Mouse (Mus musculus): Measurements from ENCODE around the gene Pi4kb. TPM values are rescaled to one million over a fixed set of nuclear protein-coding genes. Genes with fewer than 3 reads are reported as not detected.

Pi4kb gene
- polyA plus RNA-seq, 1 experiment from 2014 or later: 25.0 TPM

GRCm38 (mm10) chr3:94989159-94989761 lies 14.7 kb downstream of the Pi4kb start:
- 55% methylated on average over 9 of the region's 9 CpGs for WGBS
- no peaks in the 10 kb centered on the region for H3K4me1 ChIP-seq (ENCODE audit: control insufficient read depth, insufficient read depth, low read length)
- H3K9me3 ChIP-seq (ENCODE audit: control insufficient read depth, low read length): no peaks in the 10 kb centered on the region
- no peak overlapping the region for H3K4me2 ChIP-seq (ENCODE audit: low read depth, severe bottlenecking)
- peaks cover 13% of the 10 kb centered on the region for H3K36me3 ChIP-seq (ENCODE audit: control insufficient read depth, insufficient read depth, low read length)
- DNase-seq (ENCODE audit: low spot score) (no peak), ATAC-seq (ENCODE audit: insufficient number of reproducible peaks, low FRiP score, low TSS enrichment, low read depth) (no peak)
- H3K27ac ChIP-seq (replicated peaks; ENCODE audit: low read depth, low read length): no peak overlapping the region
- no peaks in the 10 kb centered on the region for H3K27me3 ChIP-seq (ENCODE audit: control insufficient read depth, insufficient read depth, low read length)
- no peak overlapping the region for H3K4me3 ChIP-seq (ENCODE audit: low read depth, low read length)
- no peak overlapping the region for H3K9ac ChIP-seq (ENCODE audit: low read length)

- Histone ChIP-seq H3K27ac (replicated peaks; ENCODE audit: low read depth, low read length) (no peak overlapping the region), H3K4me1 (ENCODE audit: control insufficient read depth, insufficient read depth, low read length) (no peaks in the 10 kb centered on the region), H3K9ac (ENCODE audit: low read length) (no peak overlapping the region), H3K36me3 (ENCODE audit: control insufficient read depth, insufficient read depth, low read length) (peaks cover 17% of the 10 kb centered on the region), H3K4me2 (ENCODE audit: low read depth, severe bottlenecking) (no peak overlapping the region), H3K4me3 (ENCODE audit: low read depth, low read length) (no peak overlapping the region), H3K27me3 (ENCODE audit: control insufficient read depth, insufficient read depth, low read length) (no peaks in the 10 kb centered on the region), H3K9me3 (ENCODE audit: control insufficient read depth, low read length) (no peaks in the 10 kb centered on the region)
- ATAC-seq (ENCODE audit: insufficient number of reproducible peaks, low FRiP score, low TSS enrichment, low read depth): no peak
- DNase-seq (ENCODE audit: low spot score): peak; percentile 88
- 40% methylated on average over 2 of the region's 2 CpGs for WGBS
Observed at GRCm38 (mm10) chr3:94996946-94997345, 22.4 kb downstream of the Pi4kb start.

DNA sequence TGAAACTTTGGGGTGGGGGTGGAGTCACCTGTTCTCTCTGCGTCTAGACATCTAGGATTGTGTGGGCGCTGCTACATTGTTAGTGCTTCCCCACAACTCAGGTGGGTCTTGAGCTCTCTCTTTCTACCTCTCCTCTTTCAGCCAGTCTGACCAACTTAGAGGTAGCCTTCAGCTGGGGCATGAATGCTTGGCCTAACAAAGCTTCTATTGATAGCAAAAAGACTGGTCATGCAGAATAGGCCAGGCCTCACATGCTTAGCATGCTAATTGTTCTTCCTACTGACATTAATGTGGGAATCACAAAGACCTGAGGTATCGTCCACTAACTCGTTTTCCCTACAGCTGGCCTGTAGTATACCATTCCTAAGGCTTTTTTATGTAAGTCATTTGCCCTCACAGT lies 28.0 kb downstream of the Pi4kb start:
- no peak for DNase-seq (ENCODE audit: low spot score)
- 84% methylated on average over 4 of the region's 4 CpGs for WGBS
- H3K27me3 ChIP-seq (ENCODE audit: control insufficient read depth, insufficient read depth, low read length): no peaks in the 10 kb centered on the region

GRCm38 (mm10) chr3:95003273-95003672 lies 28.7 kb downstream of the Pi4kb start:
- Histone ChIP-seq H3K27me3 (ENCODE audit: control insufficient read depth, insufficient read depth, low read length) (no peaks in the 10 kb centered on the region), H3K4me2 (ENCODE audit: low read depth, severe bottlenecking) (no peak overlapping the region), H3K36me3 (ENCODE audit: control insufficient read depth, insufficient read depth, low read length) (peaks cover 18% of the 10 kb centered on the region), H3K27ac (replicated peaks; ENCODE audit: low read depth, low read length) (no peak overlapping the region), H3K4me1 (ENCODE audit: control insufficient read depth, insufficient read depth, low read length) (no peaks in the 10 kb centered on the region), H3K9ac (ENCODE audit: low read length) (no peak overlapping the region), H3K9me3 (ENCODE audit: control insufficient read depth, low read length) (no peaks in the 10 kb centered on the region), H3K4me3 (ENCODE audit: low read depth, low read length) (no peak overlapping the region)
- no peak for ATAC-seq (ENCODE audit: insufficient number of reproducible peaks, low FRiP score, low TSS enrichment, low read depth)
- no peak for DNase-seq (ENCODE audit: low spot score)

More for the DNA sequence above, 28.0 kb downstream of the Pi4kb start:
- Histone ChIP-seq H3K27ac (replicated peaks; ENCODE audit: low read depth, low read length) (no peak overlapping the region), H3K9ac (ENCODE audit: low read length) (no peak overlapping the region), H3K36me3 (ENCODE audit: control insufficient read depth, insufficient read depth, low read length) (peaks cover 13% of the 10 kb centered on the region), H3K4me1 (ENCODE audit: control insufficient read depth, insufficient read depth, low read length) (no peaks in the 10 kb centered on the region), H3K4me2 (ENCODE audit: low read depth, severe bottlenecking) (no peak overlapping the region), H3K9me3 (ENCODE audit: control insufficient read depth, low read length) (no peaks in the 10 kb centered on the region), H3K4me3 (ENCODE audit: low read depth, low read length) (no peak overlapping the region)
- no peak for ATAC-seq (ENCODE audit: insufficient number of reproducible peaks, low FRiP score, low TSS enrichment, low read depth)

GRCm38 (mm10) chr3:95005651-95006050 lies 31.1 kb downstream of the Pi4kb start:
- Histone ChIP-seq H3K27ac (replicated peaks; ENCODE audit: low read depth, low read length) (no peak overlapping the region), H3K36me3 (ENCODE audit: control insufficient read depth, insufficient read depth, low read length) (peaks cover 23% of the 10 kb centered on the region), H3K4me2 (ENCODE audit: low read depth, severe bottlenecking) (no peak overlapping the region), H3K4me3 (ENCODE audit: low read depth, low read length) (no peak overlapping the region), H3K9me3 (ENCODE audit: control insufficient read depth, low read length) (no peaks in the 10 kb centered on the region), H3K27me3 (ENCODE audit: control insufficient read depth, insufficient read depth, low read length) (no peaks in the 10 kb centered on the region), H3K4me1 (ENCODE audit: control insufficient read depth, insufficient read depth, low read length) (no peaks in the 10 kb centered on the region), H3K9ac (ENCODE audit: low read length) (no peak overlapping the region)
- WGBS: 93% methylated on average over 3 of the region's 3 CpGs
- ATAC-seq (ENCODE audit: insufficient number of reproducible peaks, low FRiP score, low TSS enrichment, low read depth) (no peak), DNase-seq (ENCODE audit: low spot score) (no peak)

DNA sequence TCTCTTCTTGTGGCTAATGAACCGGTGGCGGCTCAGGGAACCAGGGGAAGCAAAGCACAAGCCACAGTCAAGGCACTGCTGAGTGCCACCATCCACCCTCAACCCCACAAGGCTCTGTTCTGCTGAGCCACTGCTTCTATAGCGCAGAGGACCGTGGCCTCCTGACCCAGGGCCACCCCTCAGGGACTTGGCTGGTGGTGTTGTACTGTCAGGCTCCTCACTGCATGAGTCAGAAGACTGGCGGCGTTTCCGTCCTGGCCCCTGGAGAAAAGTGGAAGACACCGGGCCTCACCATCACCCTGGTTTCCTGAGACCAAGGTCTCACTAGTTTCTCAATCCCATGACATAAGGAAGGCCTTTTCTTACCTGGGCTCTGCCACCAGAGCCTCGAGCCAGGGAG lies 33.2 kb downstream of the Pi4kb start:
- WGBS: 91% methylated on average over 9 of the region's 9 CpGs
- H3K27me3 ChIP-seq (ENCODE audit: control insufficient read depth, insufficient read depth, low read length): no peaks in the 10 kb centered on the region
- H3K36me3 ChIP-seq (ENCODE audit: control insufficient read depth, insufficient read depth, low read length): peaks cover 39% of the 10 kb centered on the region
- H3K4me3 ChIP-seq (ENCODE audit: low read depth, low read length): no peak overlapping the region
- H3K9ac ChIP-seq (ENCODE audit: low read length): no peak overlapping the region
- no peaks in the 10 kb centered on the region for H3K9me3 ChIP-seq (ENCODE audit: control insufficient read depth, low read length)
- H3K4me1 ChIP-seq (ENCODE audit: control insufficient read depth, insufficient read depth, low read length): no peaks in the 10 kb centered on the region
- H3K4me2 ChIP-seq (ENCODE audit: low read depth, severe bottlenecking): no peak overlapping the region
- ATAC-seq (ENCODE audit: insufficient number of reproducible peaks, low FRiP score, low TSS enrichment, low read depth) (no peak), DNase-seq (ENCODE audit: low spot score) (no peak)
- H3K27ac ChIP-seq (replicated peaks; ENCODE audit: low read depth, low read length): no peak overlapping the region

DNA sequence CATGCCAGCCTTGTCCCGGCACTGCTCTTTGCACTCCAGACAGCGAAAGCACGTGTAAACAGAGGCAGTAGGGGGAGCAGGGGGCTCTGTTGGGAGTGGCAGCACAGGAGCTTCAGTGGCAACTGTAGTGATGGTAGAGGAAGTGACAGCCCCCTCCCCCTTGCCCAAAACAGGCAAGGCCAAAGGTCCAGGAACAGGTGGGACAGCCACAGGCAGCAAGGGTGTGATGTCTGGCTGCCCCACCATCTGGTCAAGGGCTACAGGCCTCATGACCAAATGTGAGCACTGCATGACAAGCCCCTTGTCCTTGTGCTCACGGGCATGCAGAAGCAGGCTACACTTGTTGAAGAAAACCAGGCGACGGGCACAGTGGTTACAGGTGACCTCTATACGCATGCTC lies 35.9 kb downstream of the Pi4kb start:
- H3K9ac ChIP-seq (ENCODE audit: low read length): no peak overlapping the region
- H3K36me3 ChIP-seq (ENCODE audit: control insufficient read depth, insufficient read depth, low read length): peaks cover 37% of the 10 kb centered on the region
- H3K4me3 ChIP-seq (ENCODE audit: low read depth, low read length): no peak overlapping the region
- DNase-seq (ENCODE audit: low spot score) (no peak), ATAC-seq (ENCODE audit: insufficient number of reproducible peaks, low FRiP score, low TSS enrichment, low read depth) (no peak)
- H3K4me1 ChIP-seq (ENCODE audit: control insufficient read depth, insufficient read depth, low read length): peaks cover 13% of the 10 kb centered on the region
- no peaks in the 10 kb centered on the region for H3K9me3 ChIP-seq (ENCODE audit: control insufficient read depth, low read length)
- no peak overlapping the region for H3K27ac ChIP-seq (replicated peaks; ENCODE audit: low read depth, low read length)
- 88% methylated on average over 7 of the region's 7 CpGs for WGBS
- no peaks in the 10 kb centered on the region for H3K27me3 ChIP-seq (ENCODE audit: control insufficient read depth, insufficient read depth, low read length)
- no peak overlapping the region for H3K4me2 ChIP-seq (ENCODE audit: low read depth, severe bottlenecking)

- no peak overlapping the region for H3K9ac ChIP-seq (ENCODE audit: low read length)
- no peaks in the 10 kb centered on the region for H3K27me3 ChIP-seq (ENCODE audit: control insufficient read depth, insufficient read depth, low read length)
- no peak overlapping the region; the same call in 1 of the 2 replicates for H3K4me3 ChIP-seq (ENCODE audit: low read depth, low read length)
- no peak overlapping the region for H3K27ac ChIP-seq (replicated peaks; ENCODE audit: low read depth, low read length)
- WGBS: 76% methylated on average over 3 of the region's 3 CpGs
- H3K4me1 ChIP-seq (ENCODE audit: control insufficient read depth, insufficient read depth, low read length): peaks cover 17% of the 10 kb centered on the region
- no peak for ATAC-seq (ENCODE audit: insufficient number of reproducible peaks, low FRiP score, low TSS enrichment, low read depth)
- H3K4me2 ChIP-seq (ENCODE audit: low read depth, severe bottlenecking): peak overlapping the region; percentile 71; the same call in 1 of the 2 replicates
- no peaks in the 10 kb centered on the region for H3K9me3 ChIP-seq (ENCODE audit: control insufficient read depth, low read length)
- H3K36me3 ChIP-seq (ENCODE audit: control insufficient read depth, insufficient read depth, low read length): peaks cover 27% of the 10 kb centered on the region
- no peak for DNase-seq (ENCODE audit: low spot score)
Observed at GRCm38 (mm10) chr3:95012982-95013381, 38.5 kb downstream of the Pi4kb start.
